Mouse (Mus musculus): ENCODE data around the gene Lurap1.

Gene Lurap1

GRCm38 (mm10) chr4:116111486-116111885 lies 39.7 kb downstream of the Lurap1 start:
- in situ Hi-C loops (cut with MboI; ENCODE audit: low sequenced_read_pairs), result no loop called here

DNA sequence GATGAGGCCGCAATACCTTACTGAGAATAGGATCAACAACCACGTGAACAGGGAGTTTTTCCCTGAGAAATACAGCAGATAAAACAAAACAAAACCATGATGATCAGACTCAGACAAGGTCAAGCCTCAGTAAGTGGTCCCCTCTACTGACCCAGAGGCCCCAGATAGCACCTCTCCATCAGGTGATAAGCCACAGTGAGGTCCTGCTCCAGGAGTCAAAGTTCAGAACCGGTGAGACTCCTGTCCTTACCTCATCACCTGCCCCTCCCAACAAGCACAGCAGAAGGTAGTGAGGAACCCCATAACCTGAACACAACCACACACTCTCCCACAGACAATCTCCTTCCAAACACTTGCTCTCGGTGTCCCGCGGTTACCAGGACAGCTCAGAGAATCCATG lies 40.4 kb downstream of the Lurap1 start:
- in situ Hi-C loops (cut with MboI; ENCODE audit: low sequenced_read_pairs), result no loop called here

GRCm38 (mm10) chr4:116105278-116105677 lies 45.9 kb downstream of the Lurap1 start:
- in situ Hi-C loops (cut with MboI; ENCODE audit: low sequenced_read_pairs), result no loop called here

GRCm38 (mm10) chr4:116100959-116101358 lies 50.2 kb downstream of the Lurap1 start:
- in situ Hi-C loops (cut with MboI; ENCODE audit: low sequenced_read_pairs), result no loop called here

- in situ Hi-C loops (cut with MboI; ENCODE audit: low sequenced_read_pairs), result no loop called here
These were observed 53.9 kb downstream of the Lurap1 start for GRCm38 (mm10) chr4:116097211-116097610.

DNA sequence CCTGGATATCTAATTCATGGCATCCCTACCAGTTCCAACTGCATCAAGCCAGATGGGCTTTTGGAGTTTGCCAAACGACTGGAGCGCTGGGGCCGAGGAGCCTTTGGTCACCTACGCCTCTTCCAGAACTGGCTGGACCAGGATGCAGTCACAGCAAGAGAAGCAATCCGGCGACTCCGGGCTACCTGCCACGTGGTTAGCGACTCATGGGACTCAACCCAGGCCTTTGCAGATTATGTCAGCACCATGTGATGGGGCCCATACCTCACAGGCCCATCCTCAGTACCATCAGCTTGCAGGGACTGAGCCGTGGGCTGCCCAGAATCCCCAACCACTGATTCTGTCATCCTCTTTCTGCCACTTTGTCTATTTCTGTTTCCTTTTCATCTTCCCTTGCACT lies 54.8 kb downstream of the Lurap1 start:
- in situ Hi-C loops (cut with MboI; ENCODE audit: low sequenced_read_pairs), result no loop called here

DNA sequence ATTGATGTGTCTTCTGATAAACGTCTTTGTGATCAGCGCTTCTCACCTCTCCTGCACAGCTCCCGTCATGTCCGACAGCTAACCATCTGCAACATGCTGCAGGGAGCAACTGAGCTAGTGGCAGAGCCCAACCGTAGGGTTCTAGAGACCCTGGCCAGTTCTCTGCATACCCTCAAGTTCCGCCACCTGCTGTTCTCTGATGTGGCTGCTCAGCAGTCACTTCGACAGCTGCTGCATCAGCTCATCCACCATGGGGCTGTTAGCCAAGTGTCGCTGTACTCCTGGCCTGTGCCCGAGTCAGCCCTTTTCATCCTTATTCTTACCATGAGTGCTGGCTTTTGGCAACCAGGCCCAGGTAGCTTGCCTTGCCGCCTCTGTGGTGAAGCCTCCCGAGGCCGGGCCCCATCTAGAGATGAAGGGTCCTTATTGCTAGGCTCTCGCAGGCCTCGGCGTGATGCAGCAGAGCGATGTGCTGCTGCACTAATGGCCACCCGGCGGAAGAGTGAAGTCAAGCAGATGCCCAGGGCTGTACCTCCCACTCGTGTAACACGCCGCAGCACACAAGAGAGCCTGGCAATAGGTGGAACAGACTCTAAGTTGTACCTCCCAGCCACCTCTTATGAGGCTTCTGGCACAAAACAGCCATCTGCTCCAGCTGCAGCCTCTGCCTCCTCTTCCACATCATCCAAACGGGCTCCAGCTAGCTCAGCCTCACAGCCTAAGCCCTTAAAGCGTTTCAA lies 62.5 kb downstream of the Lurap1 start:
- in situ Hi-C loops (cut with MboI; ENCODE audit: low sequenced_read_pairs), result no loop called here
